Mouse (Mus musculus) cortical plate, adult 2 months (tissue): ENCODE data around the gene Olfr1250.
"Not testable (repeated sequence)": the region's sequence is repeated elsewhere in the genome, so short reads cannot be mapped to it uniquely, and the experiment has no call there.

ENCODE experiments used
- CTCF ChIP-seq: fragments of 200-500 bp; IDR thresholded peaks from 2 replicates; pipeline ENCODE4 v1.5.1; 2011; ENCODE audit warnings: mild to moderate bottlenecking, control low read depth, low read length; ENCODE audit not compliant: insufficient read depth; ENCODE audit errors: extremely low read depth
- POLR2A ChIP-seq: fragments of 200-500 bp; IDR thresholded peaks from 2 replicates; pipeline ENCODE4 v1.6.1; 2011; ENCODE audit warnings: mild to moderate bottlenecking, low read length, control low read depth; ENCODE audit not compliant: insufficient read depth; ENCODE audit errors: extremely low read depth

DNA sequence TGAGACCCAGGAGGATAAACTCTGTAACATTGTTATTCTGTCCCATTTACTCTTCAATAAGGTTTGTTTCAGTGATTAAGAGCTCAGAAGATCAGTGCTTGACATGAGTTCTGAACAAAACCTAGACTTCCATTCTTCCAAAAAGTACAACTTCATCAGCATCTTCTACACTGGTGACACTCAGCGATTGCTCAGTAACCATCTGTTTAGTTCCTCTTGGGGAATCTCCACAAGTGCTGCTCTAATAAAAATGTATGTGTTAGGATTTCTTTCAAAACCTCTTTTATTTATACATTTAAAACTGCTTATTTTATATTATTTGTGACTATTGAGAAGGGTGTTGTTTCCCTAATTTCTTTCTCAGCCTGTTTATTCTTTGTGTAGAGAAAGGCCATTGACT lies 43.1 kb downstream of the Olfr1250 start, which contains the start of gene Olfr1248:
- not testable (repeated sequence) for TF ChIP-seq CTCF, POLR2A
